Mouse (Mus musculus) ES-CJ7 (cell line): ENCODE measurements around the gene Elp4.

Source experiments
- DNase-seq: peaks from one replicate; pipeline ENCODE4 v3.0.0; 2011; ENCODE audit warnings: low read depth, low spot score

The Elp4 gene

DNA sequence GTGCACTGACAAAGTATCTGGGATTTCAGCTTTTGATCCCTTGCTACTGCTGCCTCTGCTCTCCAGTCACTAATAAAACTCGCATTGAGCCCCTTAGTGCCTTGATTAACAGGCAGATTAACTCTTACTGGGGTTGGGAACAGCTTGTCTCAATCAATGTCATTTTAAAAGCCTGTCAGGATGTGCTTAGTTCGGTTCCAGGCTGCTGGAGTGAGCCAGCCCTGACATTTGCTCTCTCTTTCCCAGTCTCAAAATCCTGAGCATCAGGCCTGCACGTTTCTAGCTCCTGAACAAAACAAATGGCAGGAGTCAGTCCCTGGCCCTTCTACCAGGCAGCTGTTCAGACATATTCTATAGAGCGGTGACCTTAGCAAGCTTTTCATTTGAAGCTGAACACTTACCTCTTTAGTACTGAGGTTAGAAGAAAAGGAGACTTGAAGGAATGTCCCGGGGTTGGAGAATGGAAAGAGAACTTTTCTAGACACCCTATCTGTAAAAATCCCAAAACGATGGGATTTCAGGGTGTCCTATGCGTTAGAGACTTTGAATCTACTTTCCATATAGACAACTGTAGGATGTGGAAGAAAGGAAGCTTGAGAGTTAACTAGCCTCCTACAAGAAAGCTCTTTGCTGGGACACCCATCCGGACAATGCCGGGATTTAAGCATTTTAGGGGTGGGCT is 233.1 kb downstream of the Elp4 start:
- no peak for DNase-seq

DNA sequence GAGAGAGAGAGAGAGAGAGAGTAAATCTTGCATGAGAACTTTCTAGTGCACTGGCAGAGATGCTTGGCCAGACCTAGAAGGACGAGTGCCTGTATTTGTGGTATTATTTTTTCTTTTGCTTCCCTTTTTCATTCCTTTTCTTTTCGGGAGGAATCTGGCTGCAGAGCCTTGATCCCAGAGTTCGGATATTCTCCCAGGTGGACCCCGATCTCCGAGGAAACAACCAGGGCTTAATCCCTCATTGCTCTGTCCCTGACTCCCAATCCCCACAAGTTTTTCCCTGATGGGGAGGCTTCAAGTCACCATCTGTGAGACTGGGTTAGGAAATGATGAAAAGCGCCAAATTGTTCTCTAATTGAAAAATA is 233.7 kb downstream of the Elp4 start:
- no peak for DNase-seq

DNA sequence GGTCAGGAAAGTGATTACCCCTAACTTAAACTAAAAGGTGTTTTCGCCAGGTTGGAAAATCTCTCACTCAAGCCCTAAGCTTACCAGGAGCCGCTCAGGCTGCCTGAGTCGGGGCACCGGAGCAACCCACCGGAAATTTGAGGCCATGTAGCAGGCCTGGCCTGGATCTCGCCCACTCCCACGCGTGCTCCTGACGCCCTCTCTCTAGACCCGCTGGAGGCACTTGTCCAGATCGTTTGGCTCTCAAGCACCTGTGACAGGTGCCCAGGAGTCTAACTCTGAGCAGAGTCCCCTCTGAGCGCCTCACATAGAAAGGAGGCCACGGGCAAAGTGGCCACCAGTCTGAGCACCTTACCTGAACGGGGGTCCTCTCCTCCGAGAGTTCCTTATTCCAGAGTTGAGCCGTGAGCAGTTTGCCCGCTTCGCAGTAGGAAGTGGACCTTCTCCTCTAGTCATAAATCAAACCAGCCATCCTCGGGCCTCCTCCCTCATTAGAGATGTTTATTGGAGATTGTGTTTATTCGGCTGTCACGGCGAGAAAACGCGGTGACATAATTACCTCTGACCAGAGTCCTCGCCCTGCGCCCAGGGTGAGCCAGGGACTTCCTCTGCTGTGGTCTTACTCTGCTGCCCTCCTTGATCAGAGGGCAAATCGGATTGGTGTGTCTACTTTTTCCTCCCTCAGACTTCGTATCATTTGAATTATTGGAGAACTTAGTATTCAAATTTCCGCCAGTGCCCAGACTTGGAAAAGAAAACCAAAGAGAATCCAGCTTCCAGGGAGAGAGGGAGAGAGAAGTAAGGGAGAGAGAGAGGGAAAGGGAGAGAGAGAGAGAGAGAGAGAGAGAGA is 234.3 kb downstream of the Elp4 start:
- DNase-seq = no peak

DNA sequence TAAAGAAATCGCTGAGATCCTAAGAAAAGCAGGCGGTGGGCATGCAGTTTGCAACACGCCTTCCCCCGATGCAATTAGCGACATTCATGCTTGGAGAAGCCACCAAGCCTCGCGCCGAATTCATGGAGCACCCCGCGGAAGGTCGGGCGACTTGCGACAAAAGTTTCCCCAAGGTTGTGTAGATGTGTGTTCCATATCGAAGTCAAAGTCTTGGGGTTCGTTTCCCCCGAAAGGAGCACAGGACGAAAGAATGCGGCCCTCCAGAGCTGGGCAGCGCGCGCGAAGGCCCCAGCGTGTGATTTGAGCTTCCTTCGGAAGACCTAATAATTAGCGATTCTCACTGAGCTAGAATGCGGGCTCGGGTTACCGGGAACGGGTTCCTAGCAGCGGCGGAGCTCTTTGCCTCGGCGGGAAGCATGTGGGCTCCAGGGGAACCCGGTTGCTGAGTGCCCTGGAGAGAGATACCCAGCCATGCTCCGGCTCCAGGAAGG is 234.9 kb downstream of the Elp4 start:
- DNase-seq = no peak

DNA sequence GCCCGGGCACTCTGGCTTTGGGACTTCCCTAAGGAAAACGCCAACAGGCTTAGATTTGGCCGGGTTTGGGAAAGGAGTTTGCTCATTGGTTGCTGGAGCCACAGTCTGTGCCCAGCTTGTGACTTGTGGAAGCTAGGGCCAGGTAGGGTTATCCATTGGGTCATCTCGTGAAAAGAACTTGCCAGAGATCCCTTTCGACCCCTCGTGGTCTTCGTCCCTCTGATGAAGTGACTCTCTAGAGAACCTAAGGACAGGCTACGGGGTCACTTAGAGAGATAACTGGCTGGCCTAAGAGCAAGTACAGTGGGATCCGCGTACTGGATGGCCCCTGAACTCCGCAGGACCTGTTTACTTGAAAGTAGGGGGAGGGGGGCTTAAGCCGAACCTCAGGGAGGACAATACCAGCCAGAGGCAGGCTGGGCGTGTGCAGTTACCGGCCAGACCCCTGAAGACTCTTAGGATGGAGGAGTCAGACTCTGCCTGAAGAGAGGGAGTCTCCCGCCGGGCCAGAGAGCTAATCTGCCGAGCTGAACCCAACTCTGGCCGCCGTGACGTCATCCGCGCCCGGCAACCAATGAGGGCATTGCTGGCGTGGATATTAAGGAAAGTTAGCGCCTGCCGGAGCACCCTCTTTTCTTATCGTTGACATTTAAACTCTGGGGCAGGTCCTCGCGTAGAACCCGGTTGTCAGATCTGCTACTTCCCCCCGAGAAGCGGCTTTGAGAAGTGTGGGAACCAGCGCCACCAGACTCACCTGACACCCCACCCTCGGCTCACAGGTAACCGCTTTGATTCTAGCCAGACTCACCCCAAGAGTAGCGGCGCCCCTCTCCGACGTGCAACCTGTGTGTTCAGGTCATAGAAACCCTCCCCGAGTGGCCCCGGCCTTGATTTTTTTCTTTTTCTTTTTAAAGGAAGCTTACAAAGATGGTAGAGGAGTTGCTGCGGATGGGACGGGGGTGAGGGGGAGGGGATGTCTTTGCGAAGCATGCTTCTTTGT is 235.8 kb downstream of the Elp4 start, which contains the start of gene Pax6:
Pax6 (plus strand) TSS at position 630 of the 1,000 bp plus-strand sequence.
- DNase-seq = peak; percentile 68

- DNase-seq = peak; percentile 71
These were observed 236.8 kb downstream of the Elp4 start for GRCm38 (mm10) chr2:105667626-105667950.

- peak; percentile 52 for DNase-seq
These were observed 237.4 kb downstream of the Elp4 start for GRCm38 (mm10) chr2:105666763-105667625.

DNA sequence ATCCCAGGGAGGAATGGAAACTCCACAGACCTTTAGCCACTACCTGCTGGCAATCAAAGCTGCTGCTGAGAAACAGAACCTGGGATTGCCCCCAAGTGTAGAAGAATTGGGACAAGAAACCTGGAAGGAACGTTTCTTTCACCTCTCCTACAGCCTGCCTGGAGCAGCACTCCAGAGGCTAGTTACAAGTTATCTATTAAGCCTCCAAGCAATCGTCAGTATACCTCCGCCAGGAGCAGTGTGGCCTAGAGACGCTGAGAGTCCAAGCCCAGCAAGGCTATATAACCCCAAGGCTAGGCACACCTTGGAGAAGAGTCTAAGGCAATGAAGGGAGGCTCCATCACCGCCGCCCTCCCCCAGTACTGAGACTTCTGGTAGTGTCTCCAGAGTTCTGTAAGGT is 238.0 kb downstream of the Elp4 start:
- no peak for DNase-seq

GRCm38 (mm10) chr2:105665491-105666250 is 238.7 kb downstream of the Elp4 start:
- DNase-seq = no peak

- no peak for DNase-seq
These were observed 239.4 kb downstream of the Elp4 start for GRCm38 (mm10) chr2:105664996-105665395.

GRCm38 (mm10) chr2:105663101-105663511 is 241.3 kb downstream of the Elp4 start:
- DNase-seq = no peak

DNA sequence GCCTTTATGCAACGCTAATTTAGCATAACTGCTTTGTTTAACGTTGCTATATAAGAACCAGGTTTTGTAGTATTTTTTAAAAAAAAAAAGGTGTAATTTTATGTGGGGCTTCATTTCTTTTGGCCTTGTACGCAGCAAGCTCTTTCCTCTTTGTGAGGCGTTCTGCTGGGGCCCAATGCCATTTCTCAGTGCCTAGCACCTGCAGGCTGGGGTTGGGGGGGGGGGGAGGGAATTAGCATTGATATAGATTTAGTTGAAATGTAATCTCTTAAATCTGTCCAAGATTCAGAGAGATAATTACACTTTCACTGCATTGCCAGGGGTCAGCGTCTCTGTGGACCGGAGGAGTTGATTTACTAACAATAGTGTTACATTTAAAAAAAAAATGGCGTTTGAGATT is 241.8 kb downstream of the Elp4 start:
- no peak for DNase-seq

- DNase-seq = no peak
These were observed 242.2 kb downstream of the Elp4 start for GRCm38 (mm10) chr2:105662121-105662520.

DNA sequence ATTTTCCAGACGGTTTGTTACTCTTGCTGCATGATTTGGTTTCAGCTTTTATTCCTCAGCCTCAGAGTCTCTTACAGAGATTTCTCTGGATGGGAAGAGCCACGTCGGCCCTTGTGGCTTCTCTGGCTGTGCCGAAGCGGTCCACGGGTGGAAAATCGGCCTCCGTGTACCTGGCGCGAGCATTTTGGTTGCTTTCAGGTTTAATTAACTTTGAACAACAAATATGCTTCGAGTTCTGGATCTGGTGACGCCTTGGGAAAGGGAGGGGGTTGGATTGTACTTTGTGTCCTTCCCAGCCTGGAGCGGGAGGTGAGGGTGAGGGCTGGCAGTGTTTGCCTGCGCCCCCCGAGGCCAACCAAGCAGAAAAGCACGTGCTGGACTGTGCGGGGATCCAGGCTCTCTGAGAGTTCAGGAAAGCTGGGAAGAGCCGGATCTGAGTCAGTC is 242.7 kb downstream of the Elp4 start:
- DNase-seq = no peak

GRCm38 (mm10) chr2:105660874-105661622 is 243.3 kb downstream of the Elp4 start:
- DNase-seq = no peak

- DNase-seq = no peak
These were observed 244.2 kb downstream of the Elp4 start for GRCm38 (mm10) chr2:105659926-105660873.

GRCm38 (mm10) chr2:105659350-105659749 is 245.0 kb downstream of the Elp4 start:
- DNase-seq = no peak

GRCm38 (mm10) chr2:105656456-105656855 is 247.9 kb downstream of the Elp4 start:
- DNase-seq = no peak
